In the genomic region with DNA sequence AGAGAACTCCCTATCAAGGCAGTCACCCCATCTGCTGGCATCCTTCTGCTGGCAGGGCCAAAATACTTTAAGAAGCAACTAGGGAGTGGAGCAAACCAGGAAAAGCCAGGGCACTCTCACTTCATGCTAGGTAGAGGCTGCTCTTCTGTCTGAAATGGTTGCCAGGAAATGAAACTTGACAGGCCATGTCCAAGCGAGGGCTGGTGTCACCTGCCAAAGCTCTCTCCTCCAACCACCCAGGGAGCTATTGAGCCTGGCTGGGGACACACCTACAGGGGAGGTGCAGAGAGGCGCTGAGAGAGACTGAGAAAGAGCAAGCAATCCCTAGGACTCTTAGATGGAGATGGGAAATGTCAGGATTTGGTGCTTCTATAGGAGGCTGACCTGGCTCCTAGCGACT, we compare ENCODE assay signal across 14 mouse cellular contexts. TPM values are rescaled to one million over a fixed set of nuclear protein-coding genes. Genes with fewer than 3 reads are reported as not detected.
DNase-seq lines count a peak whose midpoint lies in the region; ATAC-seq and TF ChIP-seq lines count a peak whose summit lies in the region.
"Had no signal": no experiment of that assay in that cellular context is flagged by ENCODE, and none has a peak within 500 bp of the region (broad histone marks: within the 10 kb centered on the region; RNA-seq: fewer than 3 reads in every experiment).

No protein-coding gene starts in this region.

- H3K9me3 ChIP-seq in hindbrain, postnatal 0 days (ENCODE audit: low read length) = no peaks in the 10 kb centered on the region
- no peaks in the 10 kb centered on the region for H3K9me3 ChIP-seq in hindbrain, embryonic 11.5 days (ENCODE audit: control insufficient read depth, low read length)
- no peaks in the 10 kb centered on the region for H3K9me3 ChIP-seq in midbrain, embryonic 14.5 days (ENCODE audit: control insufficient read depth, low read length)
- H3K9me3 ChIP-seq in liver, embryonic 11.5 days (ENCODE audit: control insufficient read depth, low read length) = no peaks in the 10 kb centered on the region
- H3K9me3 ChIP-seq: forebrain, embryonic 15.5 days; midbrain, embryonic 12.5 days had no signal

- WGBS in hindbrain, postnatal 0 days = 27% methylated on average over 3 of the region's 3 CpGs
- 9% methylated on average over 3 of the region's 3 CpGs for WGBS in hindbrain, embryonic 11.5 days
- 11% methylated on average over 3 of the region's 3 CpGs for WGBS in midbrain, embryonic 14.5 days
- WGBS in liver, embryonic 11.5 days = 14% methylated on average over 3 of the region's 3 CpGs

- no peak overlapping the region for H3K4me3 ChIP-seq in hindbrain, postnatal 0 days (ENCODE audit: low read length)
- H3K4me3 ChIP-seq in hindbrain, embryonic 11.5 days (ENCODE audit: low read depth, low read length) = no peak overlapping the region
- H3K4me3 ChIP-seq in midbrain, embryonic 14.5 days (replicated peaks; ENCODE audit: low read depth, low read length) = 0 out of 2 replicates have a peak overlapping the region, but pooled peaks have one; percentile 15
- H3K4me3 ChIP-seq in liver, embryonic 11.5 days (ENCODE audit: low read depth, low read length) = no peak overlapping the region

- H3K4me2 ChIP-seq in hindbrain, postnatal 0 days (ENCODE audit: low read depth, low read length) = peak overlapping the region; percentile 48; the same call in 1 of the 2 replicates
- no peak overlapping the region for H3K4me2 ChIP-seq in hindbrain, embryonic 11.5 days (replicated peaks; ENCODE audit: low read depth, low read length)
- H3K4me2 ChIP-seq in midbrain, embryonic 14.5 days (ENCODE audit: low read length) = no peak overlapping the region
- no peak overlapping the region for H3K4me2 ChIP-seq in liver, embryonic 11.5 days

- DNase-seq in hindbrain, postnatal 0 days (ENCODE audit: low spot score) = no peak
- DNase-seq in hindbrain, embryonic 11.5 days (ENCODE audit: low spot score) = no peak
- DNase-seq in A20 (ENCODE audit: low read depth, low spot score) (peak; percentile 66), ES-CJ7 (ENCODE audit: low read depth, low spot score) (peak; percentile 51)
- DNase-seq in midbrain, embryonic 14.5 days = no peak
- no peak for DNase-seq in liver, embryonic 11.5 days (ENCODE audit: low spot score)
- DNase-seq in left cerebral cortex, postnatal 14 days (ENCODE audit: low spot score in 2 of 2) = no peak
- DNase-seq: adrenal gland, adult 8-10 months; gastrocnemius, postnatal 14 days; kidney, adult 2 months; right cerebral cortex, adult 18-20 months had no signal

- no peak for TF ChIP-seq CTCF in hindbrain, postnatal 0 days (IDR thresholded peaks at IDR 0.05; ENCODE audit: low read depth)

- intact Hi-C loops in left cerebral cortex, postnatal 14 days (cut with DNase I) = no loop called here

- ATAC-seq in hindbrain, postnatal 0 days = no peak
- no peak for ATAC-seq in hindbrain, embryonic 11.5 days (ENCODE audit: low FRiP score)
- ATAC-seq in midbrain, embryonic 14.5 days (ENCODE audit: low FRiP score, low TSS enrichment) = no peak
- ATAC-seq in liver, embryonic 11.5 days (replicated peaks; ENCODE audit: low FRiP score) = no peak
- ATAC-seq: forebrain, embryonic 15.5 days had no signal

- 0 out of 2 replicates have a peak, but pooled peaks cover 18% of the 10 kb centered on the region for H3K27me3 ChIP-seq in hindbrain, postnatal 0 days (ENCODE audit: insufficient read depth, low read length)
- H3K27me3 ChIP-seq in hindbrain, embryonic 11.5 days (ENCODE audit: control insufficient read depth, insufficient read depth, low read length) = peaks cover 57% of the 10 kb centered on the region
- peaks cover 41% of the 10 kb centered on the region for H3K27me3 ChIP-seq in midbrain, embryonic 14.5 days (ENCODE audit: control insufficient read depth, insufficient read depth, low read length)
- H3K27me3 ChIP-seq in liver, embryonic 11.5 days (replicated peaks; ENCODE audit: control insufficient read depth, insufficient read depth, low read length) = peaks cover 96% of the 10 kb centered on the region

- H3K36me3 ChIP-seq in hindbrain, postnatal 0 days (ENCODE audit: insufficient read depth, low read length) = no peaks in the 10 kb centered on the region
- no peaks in the 10 kb centered on the region for H3K36me3 ChIP-seq in hindbrain, embryonic 11.5 days (ENCODE audit: control insufficient read depth, insufficient read depth, low read length)
- no peaks in the 10 kb centered on the region for H3K36me3 ChIP-seq in midbrain, embryonic 14.5 days (ENCODE audit: control insufficient read depth, insufficient read depth, low read length)
- no peaks in the 10 kb centered on the region for H3K36me3 ChIP-seq in liver, embryonic 11.5 days (ENCODE audit: control insufficient read depth, insufficient read depth, low read length)
- H3K36me3 ChIP-seq: forebrain, embryonic 15.5 days; midbrain, embryonic 12.5 days had no signal

- no peak overlapping the region for H3K9ac ChIP-seq in hindbrain, postnatal 0 days (replicated peaks; ENCODE audit: low read length)
- no peak overlapping the region for H3K9ac ChIP-seq in hindbrain, embryonic 11.5 days (ENCODE audit: low read depth, low read length)
- no peak overlapping the region for H3K9ac ChIP-seq in midbrain, embryonic 14.5 days (replicated peaks; ENCODE audit: low read length)
- H3K9ac ChIP-seq in liver, embryonic 11.5 days (ENCODE audit: low read depth, low read length) = no peak overlapping the region
- H3K9ac ChIP-seq: liver, embryonic 14.5 days; midbrain, embryonic 12.5 days had no signal

- no peak overlapping the region for H3K27ac ChIP-seq in hindbrain, postnatal 0 days
- no peak overlapping the region for H3K27ac ChIP-seq in hindbrain, embryonic 11.5 days (ENCODE audit: low read depth, low read length)
- no peak overlapping the region for H3K27ac ChIP-seq in midbrain, embryonic 14.5 days (replicated peaks; ENCODE audit: low read depth, low read length)
- H3K27ac ChIP-seq in liver, embryonic 11.5 days (ENCODE audit: low read depth, low read length) = no peak overlapping the region
- H3K27ac ChIP-seq: forebrain, embryonic 15.5 days; liver, embryonic 14.5 days; midbrain, embryonic 12.5 days had no signal

- peaks cover 30% of the 10 kb centered on the region for H3K4me1 ChIP-seq in hindbrain, postnatal 0 days (ENCODE audit: insufficient read depth, low read length)
- peaks cover 13% of the 10 kb centered on the region; the same call in 1 of the 2 replicates for H3K4me1 ChIP-seq in hindbrain, embryonic 11.5 days (replicated peaks; ENCODE audit: control insufficient read depth, insufficient read depth, low read length)
- peaks cover 39% of the 10 kb centered on the region for H3K4me1 ChIP-seq in midbrain, embryonic 14.5 days (ENCODE audit: control insufficient read depth, insufficient read depth, low read length)
- H3K4me1 ChIP-seq in liver, embryonic 11.5 days (replicated peaks; ENCODE audit: control insufficient read depth, insufficient read depth, low read length) = peaks cover 10% of the 10 kb centered on the region

RNA-seq across cellular contexts. Expression of a gene that starts 18.5 kb away (rescaled TPM):
- 10.0 and 11.4 TPM in 2 replicates for total RNA-seq in hindbrain, postnatal 0 days (2014; rRNA removed)
- 6.5 and 7.6 TPM in 2 replicates for polyA plus RNA-seq in hindbrain, postnatal 0 days (2015; fragmentation: Nextera tagmentation; extraction: Ambion mirVana)
- polyA plus RNA-seq in hindbrain, embryonic 11.5 days (2014; fragmentation: Nextera tagmentation; extraction: Ambion mirVana) = 9.1 and 9.3 TPM in 2 replicates
- 11.5 and 12.4 TPM in 2 replicates for polyA plus RNA-seq in midbrain, embryonic 14.5 days (2014; fragmentation: Nextera tagmentation; extraction: Ambion mirVana)
- polyA plus RNA-seq in liver, embryonic 11.5 days (2014; fragmentation: Nextera tagmentation; extraction: Ambion mirVana) = 6.5 and 7.1 TPM in 2 replicates
- total RNA-seq in left cerebral cortex, postnatal 14 days (2021) = 10 to 100 TPM; 12.9 to 15.4 TPM

RNA-seq across cellular contexts. Expression of a gene that starts 26.8 kb away (rescaled TPM):
- total RNA-seq in hindbrain, postnatal 0 days (2014; rRNA removed) = 33.6 and 41.3 TPM in 2 replicates
- polyA plus RNA-seq in hindbrain, postnatal 0 days (2015; fragmentation: Nextera tagmentation; extraction: Ambion mirVana) = 22.4 and 23.7 TPM in 2 replicates
- 5.4 and 7.1 TPM in 2 replicates for polyA plus RNA-seq in hindbrain, embryonic 11.5 days (2014; fragmentation: Nextera tagmentation; extraction: Ambion mirVana)
- 19.0 and 19.3 TPM in 2 replicates for polyA plus RNA-seq in midbrain, embryonic 14.5 days (2014; fragmentation: Nextera tagmentation; extraction: Ambion mirVana)
- polyA plus RNA-seq in liver, embryonic 11.5 days (2014; fragmentation: Nextera tagmentation; extraction: Ambion mirVana) = 5.1 TPM in 2 replicates
- 10 to 100 TPM; 63.2 to 74.0 TPM for total RNA-seq in left cerebral cortex, postnatal 14 days (2021)

RNA-seq across cellular contexts. Expression of a gene that starts 36.5 kb away (rescaled TPM):
- 14.6 and 18.9 TPM in 2 replicates for total RNA-seq in hindbrain, postnatal 0 days (2014; rRNA removed)
- polyA plus RNA-seq in hindbrain, postnatal 0 days (2015; fragmentation: Nextera tagmentation; extraction: Ambion mirVana) = 7.0 and 7.4 TPM in 2 replicates
- polyA plus RNA-seq in hindbrain, embryonic 11.5 days (2014; fragmentation: Nextera tagmentation; extraction: Ambion mirVana) = 44.4 and 54.5 TPM in 2 replicates
- polyA plus RNA-seq in midbrain, embryonic 14.5 days (2014; fragmentation: Nextera tagmentation; extraction: Ambion mirVana) = 15.6 and 20.7 TPM in 2 replicates
- polyA plus RNA-seq in liver, embryonic 11.5 days (2014; fragmentation: Nextera tagmentation; extraction: Ambion mirVana) = 22.1 and 22.2 TPM in 2 replicates
- total RNA-seq in left cerebral cortex, postnatal 14 days (2021) = 1 to 10 TPM; 2.4 to 3.4 TPM

Comparison
In these comparisons a context has a peak if more than half of its experiments do, and no peak if none do; other contexts are left out.
1. DNase-seq: peak in A20 (single experiment) and ES-CJ7 (single experiment); none in hindbrain, postnatal 0 days (single experiment), hindbrain, embryonic 11.5 days (single experiment), midbrain, embryonic 14.5 days (single experiment), liver, embryonic 11.5 days (single experiment) and left cerebral cortex, postnatal 14 days (0 of 2).